Mouse (Mus musculus) erythroblast, embryonic 14.5 days (primary cell): ENCODE measurements around the gene Supt6. TPM values are rescaled to one million over a fixed set of nuclear protein-coding genes. Genes with fewer than 3 reads are reported as not detected.

Experiments
- H3K27me3 ChIP-seq: 2 replicates; pipeline ENCODE4 v1.6.1; 2012; ENCODE audit warnings: inconsistent platforms; ENCODE audit not compliant: control insufficient read depth
- H3K36me3 ChIP-seq: 2 replicates; pipeline ENCODE4 v1.6.1; 2012; ENCODE audit warnings: mild to moderate bottlenecking, inconsistent platforms; ENCODE audit not compliant: control insufficient read depth
- H3K4me1 ChIP-seq: 2 replicates; pipeline ENCODE4 v1.6.1; 2012; ENCODE audit warnings: inconsistent platforms; ENCODE audit not compliant: control insufficient read depth
- H3K4me3 ChIP-seq: replicated peaks from 2 replicates; pipeline ENCODE3; 2012; ENCODE audit warnings: moderate library complexity, mild to moderate bottlenecking, inconsistent platforms
- H3K9me3 ChIP-seq: 2 replicates; pipeline ENCODE4 v1.6.1; 2012; ENCODE audit warnings: low read length, inconsistent platforms, mixed read lengths; ENCODE audit not compliant: control insufficient read depth
- GATA1 ChIP-seq: IDR thresholded peaks from 2 replicates; pipeline ENCODE4 v1.6.1; 2012; ENCODE audit warnings: low read length, inconsistent platforms, mixed read lengths
- TAL1 ChIP-seq: IDR thresholded peaks from 3 replicates; pipeline ENCODE4 v1.6.1; 2012; ENCODE audit warnings: low read length, inconsistent platforms, mixed read lengths
- polyA plus RNA-seq: library from polyadenylated mRNA; stranded (reverse); fragments of >175 nt; gene quantifications from 2 replicates; pipeline ENCODE4 v1.2.3, GENCODE M21; 2012

Supt6 gene
- polyA plus RNA-seq, 1 experiment, result 9.4 TPM

GRCm38 (mm10) chr11:78172034-78172747 lies 73.6 kb downstream of the Supt6 start:
- Histone ChIP-seq H3K4me3 (no peak overlapping the region), H3K27me3 (no peaks in the 10 kb centered on the region), H3K36me3 (peaks cover 37% of the 10 kb centered on the region), H3K4me1 (peaks cover 79% of the 10 kb centered on the region), H3K9me3 (no peaks in the 10 kb centered on the region)
- no peak for TF ChIP-seq GATA1
- no peak for TF ChIP-seq TAL1

GRCm38 (mm10) chr11:78171328-78171727 lies 74.5 kb downstream of the Supt6 start:
- Histone ChIP-seq H3K36me3 (peaks cover 44% of the 10 kb centered on the region), H3K27me3 (no peaks in the 10 kb centered on the region), H3K4me1 (peaks cover 88% of the 10 kb centered on the region), H3K4me3 (no peak overlapping the region), H3K9me3 (no peaks in the 10 kb centered on the region)
- TF ChIP-seq GATA1, result no peak
- TF ChIP-seq TAL1, result no peak

- Histone ChIP-seq H3K4me1 (peaks cover 90% of the 10 kb centered on the region), H3K27me3 (no peaks in the 10 kb centered on the region), H3K4me3 (peak overlapping the region; percentile 14), H3K36me3 (peaks cover 47% of the 10 kb centered on the region), H3K9me3 (no peaks in the 10 kb centered on the region)
- TF ChIP-seq GATA1 (no peak), TAL1 (no peak)
Measured at GRCm38 (mm10) chr11:78170306-78170705, 75.5 kb downstream of the Supt6 start.

DNA sequence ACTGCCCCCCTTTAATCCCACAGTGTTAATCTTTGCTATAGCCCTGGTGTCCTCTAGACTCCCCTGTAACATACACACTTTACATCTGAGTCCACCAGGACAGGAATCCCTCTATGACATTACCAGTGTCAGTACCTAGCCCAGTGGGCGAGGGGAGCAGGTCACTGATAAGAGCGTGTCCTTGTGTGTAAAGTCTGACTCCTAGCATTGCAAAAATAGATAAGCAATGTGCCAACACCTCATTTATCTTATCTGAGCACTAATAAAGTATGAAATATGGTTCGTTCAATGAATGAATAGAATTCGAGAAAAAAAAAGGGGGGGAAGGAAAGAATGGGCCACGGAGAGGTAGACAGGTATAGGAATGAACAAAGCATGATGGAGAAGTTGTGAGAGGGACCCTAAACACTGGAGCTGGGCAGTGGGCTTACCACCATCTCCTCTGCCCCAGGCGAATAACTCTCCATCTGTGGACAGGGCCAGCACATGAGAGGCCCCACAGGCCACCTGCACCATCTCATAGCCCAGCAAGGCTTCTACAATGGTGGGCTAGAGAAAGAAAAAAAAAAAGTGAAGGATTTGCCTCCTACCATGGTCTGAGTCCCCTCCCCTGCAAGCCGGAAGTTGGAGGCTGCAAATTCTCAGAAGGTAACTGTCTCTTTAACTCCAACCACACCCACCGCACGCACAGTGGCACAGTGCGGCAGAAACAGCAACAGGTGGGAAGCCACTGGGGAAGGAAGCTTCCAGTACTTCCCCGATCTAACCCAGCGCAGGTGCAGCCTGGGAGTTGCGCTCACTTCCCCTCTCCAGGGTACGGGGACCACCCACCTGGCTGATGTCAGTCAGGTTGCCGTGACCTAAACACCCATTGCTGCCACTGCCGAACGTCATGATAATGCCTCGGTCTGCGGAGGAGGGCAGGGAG lies 77.0 kb downstream of the Supt6 start:
- Histone ChIP-seq H3K4me1 (peaks cover 90% of the 10 kb centered on the region), H3K36me3 (peaks cover 49% of the 10 kb centered on the region), H3K9me3 (no peaks in the 10 kb centered on the region), H3K4me3 (peak overlapping the region; percentile 64), H3K27me3 (no peaks in the 10 kb centered on the region)
- TF ChIP-seq TAL1 (0 out of 3 replicates have a peak, but pooled peaks have one; percentile 31), GATA1 (peak; percentile 50; the same call in 1 of the 2 replicates)

DNA sequence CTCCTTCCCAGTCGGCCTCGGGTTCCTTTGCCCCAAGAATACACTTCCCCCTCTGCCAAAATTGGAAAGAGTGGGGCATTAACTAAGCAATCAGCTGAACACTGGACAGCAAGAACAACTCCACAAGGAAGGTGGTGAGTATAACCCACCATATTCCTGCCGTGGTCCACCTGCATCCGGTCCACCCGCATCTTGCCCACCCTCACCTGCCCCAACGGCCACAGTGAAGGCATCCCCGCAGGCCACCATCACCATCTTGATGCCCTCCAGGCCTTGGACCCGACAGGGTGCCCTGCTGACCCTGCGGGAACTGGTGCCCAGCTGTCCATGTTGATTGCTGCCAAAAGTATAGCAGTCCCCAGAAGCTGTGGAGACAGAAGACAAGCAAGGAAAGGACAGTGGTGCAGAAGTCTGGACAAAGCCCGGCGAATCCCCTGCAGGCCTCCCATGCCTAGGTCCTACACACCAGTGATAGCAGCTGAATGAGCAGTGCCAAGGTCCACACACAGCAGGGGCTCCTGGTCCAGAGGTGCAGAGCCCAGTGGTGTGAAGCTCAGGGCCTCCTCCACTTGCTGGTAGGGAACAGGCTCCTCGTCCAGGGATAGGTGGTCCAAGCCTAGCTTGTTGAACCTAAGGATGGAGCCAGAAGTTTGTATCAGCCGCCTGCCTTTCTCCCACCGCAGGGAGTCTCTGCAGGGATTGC lies 78.4 kb downstream of the Supt6 start:
- TF ChIP-seq TAL1, result no peak
- TF ChIP-seq GATA1, result no peak
- H3K9me3 ChIP-seq, result no peaks in the 10 kb centered on the region
- no peak overlapping the region for H3K4me3 ChIP-seq
- H3K36me3 ChIP-seq, result peaks cover 56% of the 10 kb centered on the region
- H3K4me1 ChIP-seq, result peaks cover 96% of the 10 kb centered on the region
- H3K27me3 ChIP-seq, result no peaks in the 10 kb centered on the region

GRCm38 (mm10) chr11:78166640-78167039 lies 79.1 kb downstream of the Supt6 start:
- peaks cover 56% of the 10 kb centered on the region for H3K36me3 ChIP-seq
- no peaks in the 10 kb centered on the region for H3K9me3 ChIP-seq
- TF ChIP-seq TAL1, result no peak
- TF ChIP-seq GATA1, result no peak
- no peaks in the 10 kb centered on the region for H3K27me3 ChIP-seq
- H3K4me3 ChIP-seq, result no peak overlapping the region
- H3K4me1 ChIP-seq, result peaks cover 96% of the 10 kb centered on the region

DNA sequence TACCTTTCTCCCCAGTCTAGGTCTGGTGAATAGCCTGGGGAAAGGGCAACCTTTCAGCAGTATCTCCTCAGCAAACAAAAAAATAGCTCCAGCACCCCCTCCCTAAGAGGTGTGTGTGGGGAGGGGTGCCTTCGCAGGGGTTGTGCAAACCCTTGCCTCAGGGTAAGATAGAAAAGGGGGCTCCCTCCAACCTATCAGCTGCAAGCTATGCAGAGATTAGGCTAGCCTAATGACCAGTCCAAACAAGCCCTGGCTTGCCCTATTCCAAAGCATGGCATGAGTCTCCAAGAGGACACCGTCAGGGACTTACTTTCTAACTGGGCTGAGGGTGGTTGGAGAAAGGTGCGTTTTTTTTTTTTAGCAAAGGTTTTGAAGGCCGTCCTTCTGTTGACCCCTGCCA lies 79.6 kb downstream of the Supt6 start:
- peaks cover 98% of the 10 kb centered on the region for H3K4me1 ChIP-seq
- TF ChIP-seq GATA1, result no peak
- no peak for TF ChIP-seq TAL1
- no peaks in the 10 kb centered on the region for H3K27me3 ChIP-seq
- H3K36me3 ChIP-seq, result peaks cover 58% of the 10 kb centered on the region
- peak overlapping the region; percentile 90 for H3K4me3 ChIP-seq
- no peaks in the 10 kb centered on the region for H3K9me3 ChIP-seq

- Histone ChIP-seq H3K27me3 (no peaks in the 10 kb centered on the region), H3K36me3 (peaks cover 58% of the 10 kb centered on the region), H3K9me3 (no peaks in the 10 kb centered on the region), H3K4me3 (peak overlapping the region; percentile 90), H3K4me1 (peaks cover 98% of the 10 kb centered on the region)
- no peak for TF ChIP-seq GATA1
- TF ChIP-seq TAL1, result no peak
Measured at GRCm38 (mm10) chr11:78165761-78166109, 80.1 kb downstream of the Supt6 start.
